Mouse (Mus musculus) neural tube, embryonic 14.5 days (tissue): Measurements from ENCODE around the gene Nme4. TPM values are rescaled to one million over a fixed set of nuclear protein-coding genes. Genes with fewer than 3 reads are reported as not detected.

Experiments
- ATAC-seq: fragments of 200-750 bp; cut with Nextera tagmentation; 2 replicates; pipeline ENCODE4 v1.8.0; 2017; ENCODE audit warnings: low read depth, mild to moderate bottlenecking, moderate TSS enrichment, moderate library complexity
- H3K27ac ChIP-seq: fragments of 300-500 bp; sonication (generic); 2 replicates; pipeline ENCODE4 v1.5.1; 2014; ENCODE audit warnings: low read depth, mild to moderate bottlenecking, control low read depth, low read length, moderate library complexity, mixed read lengths
- H3K27me3 ChIP-seq: fragments of 300-500 bp; sonication (generic); 2 replicates; pipeline ENCODE4 v1.6.1; 2014; ENCODE audit warnings: low read length; ENCODE audit not compliant: control insufficient read depth, insufficient read depth
- H3K36me3 ChIP-seq: fragments of 300-500 bp; sonication (generic); 2 replicates; pipeline ENCODE4 v1.6.1; 2014; ENCODE audit warnings: low read length, mixed read lengths; ENCODE audit not compliant: control insufficient read depth, insufficient read depth
- H3K4me1 ChIP-seq: fragments of 300-500 bp; sonication (generic); 2 replicates; pipeline ENCODE4 v1.6.1; 2014; ENCODE audit warnings: low read length; ENCODE audit not compliant: control insufficient read depth, insufficient read depth
- H3K4me2 ChIP-seq: fragments of 300-500 bp; sonication (generic); 2 replicates; pipeline ENCODE4 v1.6.1; 2014; ENCODE audit warnings: mild to moderate bottlenecking, low read depth, low read length, control low read depth
- H3K4me3 ChIP-seq: fragments of 300-500 bp; sonication (generic); 2 replicates; pipeline ENCODE4 v1.5.1; 2014; ENCODE audit warnings: low read depth, low read length, control low read depth, mixed read lengths
- H3K9ac ChIP-seq: fragments of 300-500 bp; sonication (generic); replicated peaks from 2 replicates; pipeline ENCODE4 v1.6.1; 2014; ENCODE audit warnings: low read depth, mild to moderate bottlenecking, control low read depth, low read length, mixed read lengths
- H3K9me3 ChIP-seq: fragments of 300-500 bp; sonication (generic); 2 replicates; pipeline ENCODE4 v1.6.1; 2016; ENCODE audit warnings: low read length; ENCODE audit not compliant: control insufficient read depth
- WGBS: fragments of 180-500 bp; shearing (Covaris S2); extraction: QIAGEN DNeasy Blood & Tissue Kit; methylation state at CpG from one replicate; pipeline ENCODE4 v1.1.7; 2014; 5-methylcytosine and 5-hydroxymethylcytosine counted together
- polyA plus RNA-seq: library from polyadenylated mRNA; unstranded; fragments of >200 nt; fragmentation: Nextera tagmentation; extraction: Ambion mirVana; gene quantifications from 2 replicates; pipeline ENCODE4 v1.2.1, GENCODE M21; 2014

Gene Nme4
- 10.8 and 16.3 TPM in 2 replicates for polyA plus RNA-seq

DNA sequence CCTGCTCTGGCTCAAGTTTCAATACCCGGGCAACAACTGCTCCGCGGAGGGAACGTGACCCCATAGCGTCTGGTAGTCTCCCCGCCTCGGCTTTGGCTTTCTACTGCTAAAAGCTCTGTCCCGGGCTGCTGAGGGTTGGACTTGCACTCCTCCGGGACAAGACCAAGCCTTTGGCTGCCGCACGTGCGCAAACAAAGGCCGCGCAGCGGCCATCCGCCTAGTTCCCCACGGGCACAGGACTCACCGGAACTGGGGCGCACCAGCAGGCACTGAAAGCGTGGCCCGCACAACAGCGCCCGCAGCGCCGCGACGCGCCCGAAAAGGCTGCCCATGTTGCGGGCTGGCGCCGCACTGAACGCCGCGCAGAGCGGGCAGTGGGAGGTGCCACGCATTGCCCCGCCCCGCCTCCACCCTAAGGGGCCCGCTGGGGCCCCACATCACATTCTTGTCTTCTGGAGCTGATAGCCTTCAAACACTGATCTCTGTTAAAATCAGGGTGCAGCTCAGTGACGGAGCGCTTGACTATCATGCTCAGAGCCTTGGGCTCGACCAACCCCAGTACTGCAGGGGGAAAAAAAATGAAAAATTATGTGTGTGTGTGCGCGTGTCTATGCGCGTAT lies at the start of gene Nme4:
Nme4 (minus strand) TSS at position 482 of the 620 bp plus-strand sequence.
- peak; percentile 81 for ATAC-seq
- WGBS, result 3% methylated on average over 47 of the region's 47 CpGs
- peak within 1 kb of the TSS; percentile 66 for H3K9ac ChIP-seq

DNA sequence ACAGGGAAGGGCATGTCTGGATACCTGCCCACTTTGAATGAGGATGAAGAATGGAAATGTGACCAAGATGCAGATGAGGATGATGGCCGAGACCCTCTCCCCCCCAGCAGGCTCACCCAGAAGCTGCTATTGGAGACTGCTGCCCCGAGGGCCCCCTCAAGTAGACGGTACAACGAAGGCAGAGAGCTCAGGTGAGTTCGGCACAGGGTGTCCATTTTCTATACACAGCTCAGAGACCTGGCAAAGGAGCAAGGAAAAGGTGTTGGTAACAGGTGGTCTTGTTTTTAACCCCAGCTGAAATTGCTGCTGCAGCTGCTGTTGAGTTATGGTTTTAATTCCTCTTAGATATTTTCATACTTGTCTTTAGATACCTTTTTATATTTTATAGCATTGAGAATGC lies 48.0 kb upstream of the Nme4 start:
- 97% methylated on average over 5 of the region's 5 CpGs for WGBS
- Histone ChIP-seq H3K4me3 (no peak overlapping the region), H3K4me1 (peaks cover 11% of the 10 kb centered on the region), H3K4me2 (no peak overlapping the region), H3K36me3 (peaks cover 11% of the 10 kb centered on the region; the same call in 1 of the 2 replicates), H3K27ac (no peak overlapping the region), H3K9me3 (no peaks in the 10 kb centered on the region), H3K9ac (no peak overlapping the region), H3K27me3 (no peaks in the 10 kb centered on the region)
- ATAC-seq, result no peak

More for the DNA sequence above, at the start of gene Nme4:
- H3K9me3 ChIP-seq, result no peaks in the 10 kb centered on the region
- no peaks in the 10 kb centered on the region for H3K36me3 ChIP-seq
- H3K4me1 ChIP-seq, result no peaks in the 10 kb centered on the region
- H3K27me3 ChIP-seq, result no peaks in the 10 kb centered on the region
- H3K4me3 ChIP-seq, result peak within 1 kb of the TSS; percentile 60
- H3K4me2 ChIP-seq, result peak within 1 kb of the TSS; percentile 79
- H3K27ac ChIP-seq, result no peak within 1 kb of the TSS

DNA sequence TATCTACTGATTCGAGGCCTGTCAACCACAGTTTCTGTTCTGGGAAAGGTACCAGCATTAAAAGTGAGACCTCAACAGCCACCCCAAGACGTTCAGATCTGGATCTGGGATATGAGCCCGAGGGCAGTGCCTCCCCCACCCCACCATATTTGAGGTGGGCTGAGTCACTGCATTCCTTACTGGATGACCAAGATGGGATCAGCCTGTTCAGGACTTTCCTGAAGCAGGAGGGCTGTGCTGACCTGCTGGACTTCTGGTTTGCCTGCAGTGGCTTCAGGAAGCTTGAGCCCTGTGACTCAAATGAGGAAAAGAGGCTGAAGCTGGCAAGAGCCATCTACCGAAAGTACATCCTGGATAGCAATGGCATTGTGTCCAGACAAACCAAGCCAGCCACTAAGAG lies 47.4 kb upstream of the Nme4 start:
- Histone ChIP-seq H3K9ac (no peak overlapping the region), H3K4me1 (peaks cover 14% of the 10 kb centered on the region), H3K27ac (no peak overlapping the region), H3K4me3 (no peak overlapping the region), H3K27me3 (no peaks in the 10 kb centered on the region), H3K4me2 (no peak overlapping the region), H3K9me3 (no peaks in the 10 kb centered on the region), H3K36me3 (peaks cover 11% of the 10 kb centered on the region; the same call in 1 of the 2 replicates)
- WGBS, result 94% methylated on average over 4 of the region's 4 CpGs
- ATAC-seq, result no peak

DNA sequence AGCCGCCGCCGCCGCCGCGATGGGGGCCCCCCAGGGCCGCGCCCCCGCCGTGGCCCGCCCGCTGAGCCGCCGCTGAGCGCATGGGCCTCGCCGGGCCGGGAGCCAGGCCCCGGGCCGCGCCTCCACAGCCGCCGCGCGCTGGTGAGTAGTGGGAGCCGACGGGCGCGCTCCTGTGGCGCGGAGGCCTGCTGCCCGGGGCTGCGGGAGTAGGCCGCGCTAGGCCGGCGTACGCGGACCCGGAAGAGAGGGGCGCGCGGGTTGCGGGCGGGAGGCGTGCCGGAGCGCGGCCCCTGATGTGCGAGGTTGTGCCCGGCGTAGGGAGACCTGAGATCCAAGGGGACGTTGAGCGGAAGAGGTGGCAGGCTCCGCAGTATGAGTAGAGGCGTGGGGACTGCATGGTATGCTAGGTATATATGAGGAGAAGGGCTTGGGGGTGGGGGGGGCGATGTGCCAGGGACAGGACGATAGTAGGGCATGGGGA lies 43.5 kb upstream of the Nme4 start:
- Histone ChIP-seq H3K4me1 (peaks cover 14% of the 10 kb centered on the region), H3K27ac (peak overlapping the region; percentile 93), H3K36me3 (0 out of 2 replicates have a peak, but pooled peaks cover 3% of the 10 kb centered on the region), H3K4me2 (peak overlapping the region; percentile 79), H3K4me3 (peak overlapping the region; percentile 85), H3K9ac (peak overlapping the region; percentile 95), H3K27me3 (no peaks in the 10 kb centered on the region), H3K9me3 (no peaks in the 10 kb centered on the region)
- WGBS, result under 1% methylated on average over 56 of the region's 58 CpGs
- peak; percentile 72 for ATAC-seq

DNA sequence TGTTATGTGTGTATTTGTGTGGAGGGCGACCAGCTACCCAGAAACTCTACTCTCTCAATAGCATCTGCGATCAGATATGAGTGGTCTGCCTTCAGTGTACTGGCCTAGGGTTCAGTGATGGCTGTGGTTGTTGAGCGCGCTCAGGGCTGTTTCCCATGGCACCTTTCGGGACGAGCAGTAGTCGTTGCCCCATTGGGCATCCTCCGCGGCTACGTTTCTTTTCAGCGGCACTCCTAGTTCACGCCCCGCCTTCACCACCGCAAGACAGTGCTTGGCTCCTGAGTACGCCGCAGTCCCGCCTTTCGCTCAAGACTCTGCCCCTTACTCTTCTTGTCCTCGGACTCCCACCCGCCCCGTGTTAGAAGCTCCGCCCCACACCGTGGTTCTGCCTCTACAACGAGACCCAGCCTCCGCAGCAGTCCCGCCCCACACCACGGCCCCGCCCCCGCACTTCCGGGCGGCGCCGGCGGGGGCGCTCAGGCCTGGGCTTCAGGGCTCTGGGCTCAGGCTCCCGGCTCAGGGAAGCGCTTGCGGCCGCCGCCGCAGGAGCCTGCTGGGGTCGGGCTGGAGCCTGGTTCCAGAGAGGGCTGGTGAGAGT lies 42.9 kb upstream of the Nme4 start, which contains the start of gene Axin1:
Axin1 (plus strand) TSS at position 450 of the 598 bp plus-strand sequence.
- 2% methylated on average over 42 of the region's 42 CpGs for WGBS
- H3K9ac ChIP-seq, result peak within 1 kb of the TSS; percentile 95
- peak within 1 kb of the TSS; percentile 85 for H3K4me3 ChIP-seq
- H3K27ac ChIP-seq, result peak within 1 kb of the TSS; percentile 93
- peaks cover 14% of the 10 kb centered on the region for H3K4me1 ChIP-seq
- H3K27me3 ChIP-seq, result no peaks in the 10 kb centered on the region
- H3K9me3 ChIP-seq, result no peaks in the 10 kb centered on the region
- peak within 1 kb of the TSS; percentile 79 for H3K4me2 ChIP-seq
- H3K36me3 ChIP-seq, result 0 out of 2 replicates have a peak, but pooled peaks cover 3% of the 10 kb centered on the region
- ATAC-seq, result peak; percentile 98

DNA sequence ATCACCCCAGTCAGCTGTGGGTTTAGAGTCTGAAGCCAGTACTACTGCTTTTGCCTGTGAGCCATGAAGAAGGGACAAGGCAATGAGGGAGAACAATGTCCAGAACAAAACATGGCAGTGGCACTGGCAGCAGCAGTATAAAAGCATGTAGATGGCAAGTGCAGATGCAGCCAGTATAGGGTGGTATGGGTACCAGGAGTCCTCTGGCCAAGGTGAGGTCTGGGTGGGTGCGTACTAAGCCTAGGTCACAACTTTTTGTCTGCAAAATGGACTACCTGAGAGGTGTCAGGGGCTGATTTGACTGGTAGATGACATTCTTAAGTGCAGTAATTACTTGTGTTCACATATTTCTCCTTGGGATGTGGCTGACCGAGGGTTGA lies 42.3 kb upstream of the Nme4 start:
- ATAC-seq, result 0 out of 2 replicates have a peak, but pooled peaks have one; percentile 0
- peak overlapping the region; percentile 85; the same call in 1 of the 2 replicates for H3K4me3 ChIP-seq
- H3K36me3 ChIP-seq, result no peaks in the 10 kb centered on the region
- H3K4me2 ChIP-seq, result peak overlapping the region; percentile 79
- H3K27ac ChIP-seq, result peak overlapping the region; percentile 93; the same call in 1 of the 2 replicates
- peaks cover 14% of the 10 kb centered on the region for H3K4me1 ChIP-seq
- H3K9ac ChIP-seq, result no peak overlapping the region
- no peaks in the 10 kb centered on the region for H3K27me3 ChIP-seq
- WGBS, result 76% methylated on average over 2 of the region's 2 CpGs
- no peaks in the 10 kb centered on the region for H3K9me3 ChIP-seq

DNA sequence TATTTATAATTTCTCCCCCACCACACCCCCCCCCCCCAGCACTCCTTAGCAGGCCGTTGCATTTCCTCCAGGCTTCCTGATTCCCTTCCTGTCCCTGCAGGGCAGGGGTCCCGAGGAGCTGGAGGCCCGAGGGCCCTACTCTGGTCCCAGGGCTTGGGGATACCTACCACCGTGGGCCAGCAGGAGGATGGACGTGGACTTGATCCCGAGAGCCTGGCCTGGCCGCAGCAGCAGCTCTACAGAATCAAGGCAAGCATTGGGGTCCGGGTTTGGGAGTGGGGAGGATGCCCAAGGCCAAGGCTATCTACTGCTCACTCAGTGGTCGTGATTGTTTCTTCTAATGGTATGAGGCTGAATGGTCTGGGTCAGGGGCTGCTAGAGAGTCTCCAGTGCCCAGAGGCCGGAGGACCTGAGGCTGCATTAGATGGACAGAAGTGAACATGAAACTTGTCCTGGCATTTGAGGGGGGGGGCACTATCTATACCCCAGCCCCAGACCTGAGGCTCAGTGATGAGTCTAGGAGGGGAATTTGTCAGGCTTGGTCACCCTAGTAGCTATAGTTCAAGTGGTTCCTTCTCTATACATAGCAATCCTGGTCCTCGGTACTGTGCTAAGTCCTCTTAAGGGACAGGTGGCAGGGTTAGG lies 41.8 kb upstream of the Nme4 start:
- Histone ChIP-seq H3K9ac (no peak overlapping the region), H3K4me2 (no peak overlapping the region), H3K27ac (no peak overlapping the region), H3K36me3 (no peaks in the 10 kb centered on the region), H3K4me1 (peaks cover 14% of the 10 kb centered on the region), H3K27me3 (no peaks in the 10 kb centered on the region), H3K9me3 (no peaks in the 10 kb centered on the region), H3K4me3 (no peak overlapping the region)
- WGBS, result 92% methylated on average over 11 of the region's 11 CpGs
- ATAC-seq, result no peak

DNA sequence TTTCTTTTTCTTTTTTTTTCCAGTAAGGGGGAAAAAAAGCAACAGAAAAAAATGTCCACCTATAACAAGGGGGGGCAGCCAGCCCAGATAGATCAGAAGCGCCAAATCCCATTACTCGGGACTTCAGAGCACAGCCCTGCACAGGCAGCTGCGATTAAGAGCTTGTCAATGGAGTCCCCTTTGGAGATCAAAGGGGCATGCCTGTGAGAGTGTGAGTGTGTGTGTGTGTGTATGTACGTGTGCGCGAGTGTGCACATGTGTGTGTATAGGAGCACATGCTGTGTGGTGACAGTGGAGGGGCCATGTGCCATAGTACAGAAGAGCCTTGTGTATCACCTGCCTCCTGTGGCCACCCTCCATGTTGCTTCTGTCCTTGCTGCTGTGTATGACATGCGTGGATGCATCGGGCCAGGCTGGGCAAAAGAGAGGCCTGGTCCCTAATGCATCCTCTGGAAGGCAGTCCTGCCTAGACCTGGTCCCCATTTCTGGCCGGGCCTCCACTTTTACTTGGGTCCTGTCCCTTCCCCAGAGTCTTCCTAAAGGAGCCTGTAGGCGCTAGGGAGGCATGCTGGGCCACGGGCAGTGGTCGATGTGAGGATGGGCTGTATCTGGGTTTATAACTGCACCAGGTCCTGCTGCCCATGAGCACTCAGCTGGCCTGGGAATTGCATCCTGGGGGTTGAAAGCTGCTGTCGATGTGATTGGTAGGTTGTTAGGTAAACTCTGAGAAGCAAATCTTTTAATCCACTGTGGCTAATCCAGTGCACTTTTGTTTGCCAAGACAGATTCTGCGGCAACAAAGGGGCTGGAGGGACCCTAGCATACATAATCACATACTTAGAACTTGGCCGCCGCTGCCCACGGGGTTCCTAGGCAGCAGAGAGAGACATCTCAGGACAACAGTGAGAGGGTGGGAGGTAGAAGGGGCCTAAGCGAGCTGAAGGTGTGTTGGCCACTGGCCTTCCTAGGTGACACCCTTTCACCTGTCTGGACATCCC lies 36.8 kb upstream of the Nme4 start:
- Histone ChIP-seq H3K4me1 (no peaks in the 10 kb centered on the region), H3K9ac (no peak overlapping the region), H3K9me3 (no peaks in the 10 kb centered on the region), H3K27me3 (no peaks in the 10 kb centered on the region), H3K36me3 (peaks cover 25% of the 10 kb centered on the region), H3K4me2 (no peak overlapping the region), H3K27ac (no peak overlapping the region), H3K4me3 (no peak overlapping the region)
- 87% methylated on average over 18 of the region's 18 CpGs for WGBS
- ATAC-seq, result no peak
